Mouse (Mus musculus) E14TG2a.4 (cell line): ENCODE measurements around the gene Gm45337.
"Not testable (repeated sequence)": the region's sequence is repeated elsewhere in the genome, so short reads cannot be mapped to it uniquely, and the experiment has no call there.

Experiments used
- H3K27me3 ChIP-seq: 2 replicates; pipeline ENCODE4 v1.6.1; 2014; ENCODE audit warnings: low read length, control low read depth; ENCODE audit not compliant: insufficient read depth
- H3K36me3 ChIP-seq: 2 replicates; pipeline ENCODE4 v1.6.1; 2014; ENCODE audit warnings: low read length, control low read depth; ENCODE audit not compliant: insufficient read depth
- H3K4me1 ChIP-seq: replicated peaks from 2 replicates; pipeline ENCODE4 v1.6.1; 2014; ENCODE audit warnings: low read depth, low read length, control low read depth
- H3K4me3 ChIP-seq: replicated peaks from 2 replicates; pipeline ENCODE4 v1.5.1; 2014; ENCODE audit warnings: mild to moderate bottlenecking, low read length
- H3K9me3 ChIP-seq: 2 replicates; pipeline ENCODE4 v1.6.1; 2014; ENCODE audit warnings: low read length, control low read depth
- CTCF ChIP-seq: conservative IDR thresholded peaks from 2 replicates; pipeline ENCODE4 v1.5.1; 2014; ENCODE audit warnings: low read length
- NANOG ChIP-seq: IDR thresholded peaks from 2 replicates; pipeline ENCODE4 v1.6.1; 2014; ENCODE audit warnings: borderline replicate concordance, low read length, mixed read lengths
- POU5F1 ChIP-seq: IDR thresholded peaks from 2 replicates; pipeline ENCODE4 v1.6.1; 2014; ENCODE audit warnings: low read length, borderline replicate concordance

Gene Gm45337

GRCm38 (mm10) chr7:142155308-142155707, 10.9 kb upstream of the Gm45337 start:
- TF ChIP-seq CTCF (no peak), POU5F1 (no peak), NANOG (no peak)
- no peak overlapping the region for H3K4me3 ChIP-seq
- H3K9me3 ChIP-seq = no peaks in the 10 kb centered on the region
- H3K36me3 ChIP-seq = no peaks in the 10 kb centered on the region
- no peaks in the 10 kb centered on the region for H3K4me1 ChIP-seq
- 0 out of 2 replicates have a peak, but pooled peaks cover 5% of the 10 kb centered on the region for H3K27me3 ChIP-seq

- Histone ChIP-seq H3K36me3 (no peaks in the 10 kb centered on the region), H3K4me1 (no peaks in the 10 kb centered on the region), H3K9me3 (no peaks in the 10 kb centered on the region), H3K4me3 (no peak overlapping the region), H3K27me3 (0 out of 2 replicates have a peak, but pooled peaks cover 5% of the 10 kb centered on the region)
- TF ChIP-seq NANOG = no peak
- TF ChIP-seq POU5F1 = no peak
- TF ChIP-seq CTCF = no peak
Measured at GRCm38 (mm10) chr7:142152191-142152590, 7.8 kb upstream of the Gm45337 start.

- Histone ChIP-seq H3K9me3 (no peaks in the 10 kb centered on the region), H3K4me3 (no peak overlapping the region), H3K4me1 (no peaks in the 10 kb centered on the region), H3K36me3 (no peaks in the 10 kb centered on the region), H3K27me3 (peaks cover 17% of the 10 kb centered on the region)
- no peak for TF ChIP-seq CTCF
- no peak for TF ChIP-seq POU5F1
Measured at GRCm38 (mm10) chr7:142148633-142149032, 4.2 kb upstream of the Gm45337 start.

- H3K4me1 ChIP-seq = no peaks in the 10 kb centered on the region
- no peaks in the 10 kb centered on the region for H3K36me3 ChIP-seq
- no peak overlapping the region for H3K4me3 ChIP-seq
- TF ChIP-seq CTCF = peak; percentile 28; the same call in 1 of the 2 replicates
- no peak for TF ChIP-seq POU5F1
- peaks cover 15% of the 10 kb centered on the region for H3K27me3 ChIP-seq
- peaks cover 11% of the 10 kb centered on the region for H3K9me3 ChIP-seq
Measured at GRCm38 (mm10) chr7:142146033-142146432, 1.6 kb upstream of the Gm45337 start.

GRCm38 (mm10) chr7:142145413-142145940, 1.1 kb upstream of the Gm45337 start:
- TF ChIP-seq POU5F1 (no peak), NANOG (no peak), CTCF (no peak)
- no peaks in the 10 kb centered on the region for H3K36me3 ChIP-seq
- peaks cover 16% of the 10 kb centered on the region for H3K9me3 ChIP-seq
- H3K27me3 ChIP-seq = peaks cover 15% of the 10 kb centered on the region
- no peaks in the 10 kb centered on the region for H3K4me1 ChIP-seq
- H3K4me3 ChIP-seq = no peak overlapping the region

GRCm38 (mm10) chr7:142143506-142144010, 849 bp downstream of the Gm45337 start:
- not testable (repeated sequence) for H3K4me1 ChIP-seq, H3K36me3 ChIP-seq, H3K4me3 ChIP-seq
- H3K27me3 ChIP-seq = peaks cover 15% of the 10 kb centered on the region
- H3K9me3 ChIP-seq = peaks cover 26% of the 10 kb centered on the region

- Histone ChIP-seq H3K4me3 (no peak overlapping the region), H3K4me1 (no peaks in the 10 kb centered on the region), H3K9me3 (peaks cover 26% of the 10 kb centered on the region), H3K36me3 (no peaks in the 10 kb centered on the region), H3K27me3 (peaks cover 15% of the 10 kb centered on the region)
- TF ChIP-seq NANOG = no peak
- TF ChIP-seq POU5F1 = no peak
- no peak for TF ChIP-seq CTCF
Measured at GRCm38 (mm10) chr7:142140696-142141095, 3.7 kb downstream of the Gm45337 start.

- H3K9me3 ChIP-seq = peaks cover 14% of the 10 kb centered on the region
- H3K4me3 ChIP-seq, H3K36me3 ChIP-seq, H3K4me1 ChIP-seq, H3K27me3 ChIP-seq: not testable (repeated sequence)
Measured at GRCm38 (mm10) chr7:142135934-142136333, 8.5 kb downstream of the Gm45337 start, which contains the start of gene Gm39115. TSS of gene Gm39115 (minus strand) at chr7:142136034.

GRCm38 (mm10) chr7:142134206-142134995, 10.0 kb downstream of the Gm45337 start:
- H3K36me3 ChIP-seq = no peaks in the 10 kb centered on the region
- H3K4me3 ChIP-seq = no peak overlapping the region
- 0 out of 2 replicates have a peak, but pooled peaks cover under 1% of the 10 kb centered on the region for H3K9me3 ChIP-seq
- H3K4me1 ChIP-seq = no peaks in the 10 kb centered on the region
- no peaks in the 10 kb centered on the region for H3K27me3 ChIP-seq
- TF ChIP-seq CTCF (no peak; the same call in 1 of the 2 replicates), POU5F1 (no peak), NANOG (no peak)
